Mouse (Mus musculus): ENCODE results near the gene Btbd11.

- TF ChIP-seq CTCF (IDR thresholded peaks at IDR 0.05; ENCODE audit: low read depth, low read length), result no peak
- TF ChIP-seq POLR2A (IDR thresholded peaks at IDR 0.05; ENCODE audit: extremely low read depth, insufficient read depth, low read length), result no peak
Measured at GRCm38 (mm10) chr10:85638141-85638540, 251.5 kb downstream of the Btbd11 start.

Data from liver, adult 2 months (tissue).